Mouse (Mus musculus): ENCODE data around the gene Abcg8. TPM values are rescaled to one million over a fixed set of nuclear protein-coding genes. Genes with fewer than 3 reads are reported as not detected.
A peak's percentile ranks its signal among the peaks of the same experiment; 100 is the strongest.

The Abcg8 gene
- polyA plus RNA-seq, 1 experiment: 0.19 TPM

DNA sequence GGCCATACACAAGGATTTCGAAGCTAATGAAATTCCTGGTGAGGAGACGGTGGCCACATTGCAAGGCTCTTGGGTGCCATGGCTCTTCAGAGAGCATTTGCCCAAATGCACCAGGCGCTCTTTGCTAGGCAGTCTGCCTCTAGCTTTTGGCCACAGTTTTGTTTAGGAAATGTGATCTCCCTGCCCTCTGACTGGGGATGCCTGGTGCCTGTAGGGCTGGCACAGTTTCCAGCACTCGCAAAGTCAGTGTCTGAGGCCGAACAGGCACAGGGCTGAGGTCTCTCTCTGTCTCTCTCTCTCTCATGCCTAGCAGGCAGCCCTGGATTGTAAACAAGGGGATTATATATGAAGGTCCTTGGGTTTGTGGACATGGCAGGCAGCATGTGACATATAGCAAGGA lies 14.0 kb downstream of the Abcg8 start:
- TF ChIP-seq CTCF (IDR thresholded peaks at IDR 0.05; ENCODE audit: insufficient read depth, low read length): no peak
- TF ChIP-seq POLR2A (IDR thresholded peaks at IDR 0.05; ENCODE audit: borderline replicate concordance, extremely low read depth, low read depth, low read length): no peak
- DNase-seq: no peak
- WGBS: 74% methylated on average over 5 of the region's 5 CpGs
- no peak overlapping the region for H3K4me3 ChIP-seq (replicated peaks; ENCODE audit: extremely low read depth, low read depth, low read length)
- H3K4me1 ChIP-seq (ENCODE audit: control insufficient read depth, insufficient read depth, low read length): no peaks in the 10 kb centered on the region

DNA sequence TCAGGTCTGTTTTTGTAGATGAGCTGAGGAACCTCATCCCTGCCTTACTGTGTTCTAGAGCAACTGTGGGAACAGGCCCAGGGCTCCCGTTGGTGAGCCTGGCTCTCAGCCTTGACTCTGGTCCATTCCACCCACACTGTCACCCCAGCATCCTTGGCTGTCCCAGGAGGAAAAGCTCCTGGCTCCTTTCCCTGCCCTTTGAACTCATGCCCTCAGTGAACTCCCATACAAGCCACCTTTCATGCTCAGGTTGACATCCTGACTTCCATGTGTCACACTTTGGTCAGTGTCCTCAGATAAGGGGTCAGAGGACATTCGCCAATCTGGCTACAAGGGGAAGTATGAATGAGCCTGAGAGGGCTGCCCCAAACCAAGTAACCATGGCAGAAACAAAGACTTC lies 17.6 kb downstream of the Abcg8 start:
- no peaks in the 10 kb centered on the region for H3K4me1 ChIP-seq (ENCODE audit: control insufficient read depth, insufficient read depth, low read length)
- DNase-seq: no peak
- whole genome bisulfite sequencing: 62% methylated on average over 2 of the region's 2 CpGs
- TF ChIP-seq CTCF (IDR thresholded peaks at IDR 0.05; ENCODE audit: insufficient read depth, low read length) (no peak), POLR2A (IDR thresholded peaks at IDR 0.05; ENCODE audit: borderline replicate concordance, extremely low read depth, low read depth, low read length) (no peak)
- no peak overlapping the region for H3K4me3 ChIP-seq (replicated peaks; ENCODE audit: extremely low read depth, low read depth, low read length)

DNA sequence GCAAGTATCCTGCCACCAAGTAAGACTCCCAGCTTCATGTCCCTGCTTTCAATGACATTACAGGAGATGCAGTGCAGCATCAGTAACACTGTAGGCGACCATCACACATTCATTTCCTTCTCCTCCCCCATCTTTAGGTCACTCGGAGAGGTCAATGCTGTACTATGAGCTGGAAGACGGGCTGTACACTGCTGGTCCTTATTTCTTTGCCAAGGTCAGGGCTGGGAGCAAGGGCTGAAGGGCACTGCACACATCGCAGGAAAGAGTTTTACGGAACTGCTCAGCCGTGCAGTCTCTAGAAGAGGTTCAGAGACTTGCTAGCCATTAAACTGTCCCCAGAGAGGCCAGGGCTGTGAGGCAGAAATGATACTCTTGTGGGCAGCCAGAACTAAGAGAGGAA lies 20.4 kb downstream of the Abcg8 start:
- DNase-seq: no peak
- no peak for TF ChIP-seq POLR2A (IDR thresholded peaks at IDR 0.05; ENCODE audit: borderline replicate concordance, extremely low read depth, low read depth, low read length)
- no peak for TF ChIP-seq CTCF (IDR thresholded peaks at IDR 0.05; ENCODE audit: insufficient read depth, low read length)
- WGBS: 66% methylated on average over 6 of the region's 6 CpGs

DNA sequence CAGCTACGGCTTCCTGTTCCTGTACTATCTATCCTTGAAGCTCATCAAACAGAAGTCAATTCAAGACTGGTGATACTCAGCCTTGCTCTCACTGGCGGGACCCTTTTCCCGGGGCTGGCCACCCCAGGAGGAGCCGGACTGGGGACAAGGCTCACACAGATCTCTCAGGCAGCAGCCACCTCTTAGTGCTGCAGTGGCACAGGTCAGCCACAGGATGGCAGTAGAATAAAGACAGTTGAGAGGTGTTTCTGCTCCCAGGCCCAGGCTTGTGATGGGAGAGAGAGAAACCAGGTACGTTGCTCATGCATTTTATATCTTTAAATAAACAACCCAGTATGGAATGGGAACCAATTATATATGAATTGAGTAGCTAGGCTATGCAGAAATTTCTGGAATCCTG lies 22.6 kb downstream of the Abcg8 start:
- 23% methylated on average over 5 of the region's 5 CpGs for WGBS
- no peak overlapping the region for H3K4me3 ChIP-seq (replicated peaks; ENCODE audit: extremely low read depth, low read depth, low read length)
- no peaks in the 10 kb centered on the region for H3K4me1 ChIP-seq (ENCODE audit: control insufficient read depth, insufficient read depth, low read length)
- DNase-seq: peak; percentile 40
- peak; percentile 93 for TF ChIP-seq CTCF (IDR thresholded peaks at IDR 0.05; ENCODE audit: insufficient read depth, low read length)
- TF ChIP-seq POLR2A (IDR thresholded peaks at IDR 0.05; ENCODE audit: borderline replicate concordance, extremely low read depth, low read depth, low read length): no peak

More for the DNA sequence above, 20.4 kb downstream of the Abcg8 start:
- no peak overlapping the region for H3K4me3 ChIP-seq (replicated peaks; ENCODE audit: extremely low read depth, low read depth, low read length)
- H3K4me1 ChIP-seq (ENCODE audit: control insufficient read depth, insufficient read depth, low read length): no peaks in the 10 kb centered on the region

DNA sequence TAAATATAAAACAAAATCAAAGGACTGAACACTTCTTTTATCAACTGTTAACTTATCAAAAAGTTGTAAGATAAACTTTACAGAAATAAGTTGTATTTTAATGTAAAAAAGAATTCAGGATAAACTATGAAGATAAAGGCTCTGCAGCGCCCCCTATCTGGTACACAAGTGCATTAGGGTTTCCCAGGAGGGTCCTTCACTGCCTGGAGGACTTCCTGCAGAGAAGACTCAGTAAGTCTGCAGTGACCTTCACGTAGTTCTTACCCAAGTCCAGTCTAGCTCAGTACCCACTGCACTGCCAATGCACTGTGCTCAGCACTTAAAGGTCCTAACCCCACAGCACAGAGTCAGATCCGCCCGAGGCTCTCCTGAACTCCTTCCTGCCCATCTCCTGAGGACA lies 31.3 kb downstream of the Abcg8 start:
- H3K4me3 ChIP-seq (replicated peaks; ENCODE audit: extremely low read depth, low read depth, low read length): no peak overlapping the region
- 66% methylated on average over 4 of the region's 4 CpGs for WGBS
- DNase-seq: no peak
- no peaks in the 10 kb centered on the region for H3K4me1 ChIP-seq (ENCODE audit: control insufficient read depth, insufficient read depth, low read length)
- TF ChIP-seq POLR2A (IDR thresholded peaks at IDR 0.05; ENCODE audit: borderline replicate concordance, extremely low read depth, low read depth, low read length): no peak

DNA sequence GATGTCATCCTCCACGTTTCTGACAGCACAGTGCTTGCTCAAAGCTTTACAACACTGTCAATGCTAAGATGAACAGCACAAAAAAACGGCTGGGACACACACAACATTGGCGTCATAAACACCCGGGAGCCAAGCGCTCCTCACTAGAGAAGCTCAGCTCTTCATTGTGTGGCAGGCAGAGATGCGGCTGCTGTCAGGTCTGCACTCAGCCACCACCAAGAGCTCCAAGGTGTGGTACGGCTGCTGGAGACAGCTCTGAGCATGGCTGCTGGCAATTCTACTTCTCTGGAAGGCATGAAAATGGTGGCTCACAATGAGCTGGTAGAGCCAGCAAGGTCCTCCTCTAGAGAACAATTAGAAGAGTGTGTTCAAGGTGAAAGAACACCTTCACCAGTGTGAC lies 32.7 kb downstream of the Abcg8 start:
- DNase-seq: no peak
- Histone ChIP-seq H3K4me1 (ENCODE audit: control insufficient read depth, insufficient read depth, low read length) (no peaks in the 10 kb centered on the region), H3K4me3 (replicated peaks; ENCODE audit: extremely low read depth, low read depth, low read length) (no peak overlapping the region)
- no peak for TF ChIP-seq CTCF (IDR thresholded peaks at IDR 0.05; ENCODE audit: insufficient read depth, low read length)
- no peak for TF ChIP-seq POLR2A (IDR thresholded peaks at IDR 0.05; ENCODE audit: borderline replicate concordance, extremely low read depth, low read depth, low read length)
- 77% methylated on average over 7 of the region's 7 CpGs for WGBS

DNA sequence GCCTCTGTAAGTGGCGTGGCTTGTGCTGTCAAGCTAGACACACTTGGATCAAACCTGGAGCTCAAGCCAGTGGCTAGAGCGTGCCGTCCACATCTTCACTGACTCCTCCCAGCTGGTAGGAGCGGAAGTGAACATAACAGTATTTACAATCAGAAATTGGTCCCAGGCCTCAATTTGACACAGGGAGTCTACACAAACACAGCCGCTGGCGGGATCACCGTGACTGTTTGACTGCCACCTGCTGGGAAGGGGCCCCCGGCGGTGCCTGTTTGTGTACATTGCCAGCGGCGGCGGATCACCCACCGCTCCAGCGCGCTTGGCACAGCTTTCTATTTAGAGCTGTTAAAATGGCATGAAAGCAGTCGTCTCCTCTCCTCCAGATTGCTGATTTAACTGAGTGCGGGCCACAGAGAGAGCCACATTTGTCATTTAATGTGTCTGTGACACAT lies 33.3 kb downstream of the Abcg8 start:
- Histone ChIP-seq H3K4me1 (ENCODE audit: control insufficient read depth, insufficient read depth, low read length) (no peaks in the 10 kb centered on the region), H3K4me3 (replicated peaks; ENCODE audit: extremely low read depth, low read depth, low read length) (no peak overlapping the region)
- 39% methylated on average over 17 of the region's 17 CpGs for WGBS
- TF ChIP-seq CTCF (IDR thresholded peaks at IDR 0.05; ENCODE audit: insufficient read depth, low read length): no peak
- TF ChIP-seq POLR2A (IDR thresholded peaks at IDR 0.05; ENCODE audit: borderline replicate concordance, extremely low read depth, low read depth, low read length): no peak
- DNase-seq: peak; percentile 31

DNA sequence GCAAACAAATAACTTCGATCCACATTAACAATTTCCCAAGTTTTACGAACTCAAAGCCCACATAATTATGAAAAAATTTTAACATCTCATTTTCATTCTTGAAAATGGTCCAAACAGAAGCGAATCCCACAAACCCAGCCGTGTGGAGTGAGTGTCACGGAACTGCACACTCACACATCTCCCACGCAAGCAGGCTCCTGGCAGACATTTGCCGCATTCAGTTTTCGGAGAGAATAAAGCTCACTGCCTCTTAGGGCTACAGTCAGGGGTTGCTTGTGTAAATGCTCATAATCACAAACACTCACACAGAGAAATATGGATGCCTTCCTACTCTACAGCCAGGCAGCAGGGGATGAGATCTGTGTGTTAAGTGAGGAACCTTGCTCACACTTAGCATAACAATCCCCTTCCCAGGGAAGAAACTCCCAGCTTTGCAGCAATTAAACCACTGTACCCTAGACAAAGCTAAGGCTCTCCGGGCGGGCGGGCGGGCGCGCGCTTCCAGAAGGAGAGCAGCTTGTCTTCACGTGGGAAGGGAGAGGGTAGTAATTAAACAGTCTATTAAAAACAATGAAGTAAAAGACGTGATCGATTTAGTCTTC lies 37.6 kb downstream of the Abcg8 start:
- 89% methylated on average over 18 of the region's 18 CpGs for WGBS
- no peaks in the 10 kb centered on the region for H3K4me1 ChIP-seq (ENCODE audit: control insufficient read depth, insufficient read depth, low read length)
- TF ChIP-seq POLR2A (IDR thresholded peaks at IDR 0.05; ENCODE audit: borderline replicate concordance, extremely low read depth, low read depth, low read length): no peak
- no peak for TF ChIP-seq CTCF (IDR thresholded peaks at IDR 0.05; ENCODE audit: insufficient read depth, low read length)
- DNase-seq: no peak
- H3K4me3 ChIP-seq (replicated peaks; ENCODE audit: extremely low read depth, low read depth, low read length): no peak overlapping the region

DNA sequence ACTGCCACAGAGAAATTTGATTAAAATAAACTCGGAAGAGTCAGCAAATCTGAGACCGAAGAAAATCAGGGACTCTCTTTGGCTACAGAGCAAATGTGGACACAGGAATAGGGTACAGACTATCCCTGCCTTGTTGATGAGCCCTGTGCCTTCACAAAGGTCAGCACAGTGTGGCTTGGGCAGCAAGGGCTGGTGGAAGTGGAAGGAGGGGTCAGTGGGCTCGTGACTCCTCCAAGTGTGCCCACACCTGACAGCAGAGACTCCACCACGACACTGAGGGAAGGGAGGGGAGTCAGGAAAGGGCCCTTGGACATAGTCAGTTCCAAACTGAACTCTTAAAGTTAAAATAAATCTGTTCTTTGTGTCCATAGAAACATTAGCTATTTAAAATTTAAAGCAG lies 38.8 kb downstream of the Abcg8 start:
- 63% methylated on average over 4 of the region's 4 CpGs for WGBS
- H3K4me3 ChIP-seq (replicated peaks; ENCODE audit: extremely low read depth, low read depth, low read length): no peak overlapping the region
- no peak for TF ChIP-seq CTCF (IDR thresholded peaks at IDR 0.05; ENCODE audit: insufficient read depth, low read length)
- no peak for TF ChIP-seq POLR2A (IDR thresholded peaks at IDR 0.05; ENCODE audit: borderline replicate concordance, extremely low read depth, low read depth, low read length)
- H3K4me1 ChIP-seq (ENCODE audit: control insufficient read depth, insufficient read depth, low read length): no peaks in the 10 kb centered on the region
- no peak for DNase-seq

DNA sequence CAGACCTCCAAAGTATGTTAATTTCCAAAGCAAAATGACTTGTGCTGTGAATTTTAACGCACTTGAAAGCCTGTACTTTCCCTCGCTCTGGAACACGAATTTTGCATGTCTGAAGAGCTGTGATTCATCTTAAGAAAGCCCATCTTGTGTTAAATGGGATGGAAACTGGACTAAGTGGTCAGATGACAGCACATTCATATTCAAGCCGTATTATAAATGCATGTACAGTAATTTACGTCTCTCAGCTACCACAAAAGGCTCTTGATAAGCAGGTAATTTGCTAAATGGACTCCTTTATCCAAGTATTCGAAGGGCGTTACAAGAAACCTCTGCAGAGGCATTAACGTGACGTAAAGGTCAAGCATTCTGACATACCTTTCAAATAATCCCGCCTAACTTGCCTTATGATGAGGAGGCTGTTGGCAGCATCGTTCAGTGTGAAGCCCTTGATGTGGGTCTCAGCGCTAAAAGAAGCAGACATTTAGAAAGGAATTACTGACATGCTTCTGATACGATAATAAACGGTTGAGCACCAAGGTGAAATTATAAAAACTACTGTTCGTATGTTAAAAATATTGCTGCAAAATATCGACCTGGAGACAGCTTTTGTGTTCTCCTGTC lies 40.3 kb downstream of the Abcg8 start:
- WGBS: 81% methylated on average over 16 of the region's 16 CpGs
- Histone ChIP-seq H3K4me3 (replicated peaks; ENCODE audit: extremely low read depth, low read depth, low read length) (no peak overlapping the region), H3K4me1 (ENCODE audit: control insufficient read depth, insufficient read depth, low read length) (no peaks in the 10 kb centered on the region)
- TF ChIP-seq CTCF (IDR thresholded peaks at IDR 0.05; ENCODE audit: insufficient read depth, low read length) (no peak), POLR2A (IDR thresholded peaks at IDR 0.05; ENCODE audit: borderline replicate concordance, extremely low read depth, low read depth, low read length) (no peak)
- DNase-seq: no peak
